Mouse (Mus musculus): ENCODE measurements around the gene Pacs1. TPM values are rescaled to one million over a fixed set of nuclear protein-coding genes. Genes with fewer than 3 reads are reported as not detected.
A peak's percentile ranks its signal among the peaks of the same experiment; 100 is the strongest.

Pacs1 gene
- total RNA-seq (2014; rRNA removed): 86.4 and 124 TPM in 2 replicates
- 47.9 and 49.9 TPM in 2 replicates for polyA plus RNA-seq (2015; fragmentation: Nextera tagmentation; extraction: Ambion mirVana)

GRCm38 (mm10) chr19:5272801-5273733 is at the start of gene Pacs1:
Pacs1 (minus strand) TSS chr19:5273119.
- peak; percentile 93 for DNase-seq (ENCODE audit: low spot score)
- Histone ChIP-seq H3K36me3 (ENCODE audit: insufficient read depth, low read length) (peaks cover 19% of the 10 kb centered on the region), H3K27me3 (ENCODE audit: insufficient read depth, low read length) (no peaks in the 10 kb centered on the region), H3K4me3 (ENCODE audit: low read depth, low read length) (peak within 1 kb of the TSS; percentile 97), H3K27ac (ENCODE audit: low read depth, low read length) (peak within 1 kb of the TSS; percentile 90), H3K4me1 (ENCODE audit: insufficient read depth, low read length) (peaks cover 5% of the 10 kb centered on the region; the same call in 1 of the 2 replicates), H3K9ac (replicated peaks; ENCODE audit: low read length, poor library complexity, severe bottlenecking) (peak within 1 kb of the TSS; percentile 97), H3K9me3 (ENCODE audit: low read length) (no peaks in the 10 kb centered on the region), H3K4me2 (ENCODE audit: low read depth, low read length, poor library complexity, severe bottlenecking) (peak within 1 kb of the TSS; percentile 89)
- peak; percentile 37; the same call in 1 of the 2 replicates for TF ChIP-seq CTCF (IDR thresholded peaks at IDR 0.05)
- ATAC-seq (ENCODE audit: low FRiP score): peak; percentile 87
- WGBS: under 1% methylated on average over 79 of the region's 97 CpGs

GRCm38 (mm10) chr19:5313189-5313588 is 40.3 kb upstream of the Pacs1 start:
- Histone ChIP-seq H3K4me1 (ENCODE audit: insufficient read depth, low read length) (no peaks in the 10 kb centered on the region), H3K9ac (replicated peaks; ENCODE audit: low read length, poor library complexity, severe bottlenecking) (no peak overlapping the region), H3K36me3 (ENCODE audit: insufficient read depth, low read length) (0 out of 2 replicates have a peak, but pooled peaks cover 2% of the 10 kb centered on the region), H3K27me3 (ENCODE audit: insufficient read depth, low read length) (no peaks in the 10 kb centered on the region), H3K4me2 (ENCODE audit: low read depth, low read length, poor library complexity, severe bottlenecking) (no peak overlapping the region), H3K4me3 (ENCODE audit: low read depth, low read length) (no peak overlapping the region), H3K9me3 (ENCODE audit: low read length) (no peaks in the 10 kb centered on the region), H3K27ac (ENCODE audit: low read depth, low read length) (no peak overlapping the region)
- 88% methylated on average over 8 of the region's 8 CpGs for WGBS
- DNase-seq (ENCODE audit: low spot score): no peak
- ATAC-seq (ENCODE audit: low FRiP score): no peak
- no peak for TF ChIP-seq CTCF (IDR thresholded peaks at IDR 0.05)

- 88% methylated on average over 7 of the region's 7 CpGs for WGBS
- Histone ChIP-seq H3K4me2 (ENCODE audit: low read depth, low read length, poor library complexity, severe bottlenecking) (no peak overlapping the region), H3K4me3 (ENCODE audit: low read depth, low read length) (no peak overlapping the region), H3K9me3 (ENCODE audit: low read length) (no peaks in the 10 kb centered on the region), H3K36me3 (ENCODE audit: insufficient read depth, low read length) (peaks cover 28% of the 10 kb centered on the region), H3K4me1 (ENCODE audit: insufficient read depth, low read length) (no peaks in the 10 kb centered on the region), H3K9ac (replicated peaks; ENCODE audit: low read length, poor library complexity, severe bottlenecking) (no peak overlapping the region), H3K27me3 (ENCODE audit: insufficient read depth, low read length) (no peaks in the 10 kb centered on the region), H3K27ac (ENCODE audit: low read depth, low read length) (no peak overlapping the region)
- DNase-seq (ENCODE audit: low spot score) (no peak), ATAC-seq (ENCODE audit: low FRiP score) (no peak)
- no peak for TF ChIP-seq CTCF (IDR thresholded peaks at IDR 0.05)
Observed at GRCm38 (mm10) chr19:5309025-5309424, 36.1 kb upstream of the Pacs1 start.

- Histone ChIP-seq H3K4me3 (ENCODE audit: low read depth, low read length) (no peak overlapping the region), H3K27ac (ENCODE audit: low read depth, low read length) (no peak overlapping the region), H3K9me3 (ENCODE audit: low read length) (no peaks in the 10 kb centered on the region), H3K4me2 (ENCODE audit: low read depth, low read length, poor library complexity, severe bottlenecking) (no peak overlapping the region), H3K36me3 (ENCODE audit: insufficient read depth, low read length) (peaks cover 34% of the 10 kb centered on the region), H3K27me3 (ENCODE audit: insufficient read depth, low read length) (no peaks in the 10 kb centered on the region), H3K4me1 (ENCODE audit: insufficient read depth, low read length) (no peaks in the 10 kb centered on the region), H3K9ac (replicated peaks; ENCODE audit: low read length, poor library complexity, severe bottlenecking) (no peak overlapping the region)
- ATAC-seq (ENCODE audit: low FRiP score) (no peak), DNase-seq (ENCODE audit: low spot score) (peak; percentile 26)
- 51% methylated on average over 98 of the region's 98 CpGs for WGBS
- TF ChIP-seq CTCF (IDR thresholded peaks at IDR 0.05): no peak
Observed at GRCm38 (mm10) chr19:5306968-5307734, 34.2 kb upstream of the Pacs1 start.

- 84% methylated on average over 6 of the region's 6 CpGs for WGBS
- no peak for ATAC-seq (ENCODE audit: low FRiP score)
- peak; percentile 65 for TF ChIP-seq CTCF (IDR thresholded peaks at IDR 0.05)
- Histone ChIP-seq H3K9me3 (ENCODE audit: low read length) (no peaks in the 10 kb centered on the region), H3K4me1 (ENCODE audit: insufficient read depth, low read length) (no peaks in the 10 kb centered on the region), H3K4me2 (ENCODE audit: low read depth, low read length, poor library complexity, severe bottlenecking) (no peak overlapping the region), H3K4me3 (ENCODE audit: low read depth, low read length) (no peak overlapping the region), H3K27me3 (ENCODE audit: insufficient read depth, low read length) (no peaks in the 10 kb centered on the region), H3K36me3 (ENCODE audit: insufficient read depth, low read length) (peaks cover 34% of the 10 kb centered on the region), H3K9ac (replicated peaks; ENCODE audit: low read length, poor library complexity, severe bottlenecking) (no peak overlapping the region), H3K27ac (ENCODE audit: low read depth, low read length) (no peak overlapping the region)
- DNase-seq (ENCODE audit: low spot score): no peak
Observed at GRCm38 (mm10) chr19:5306279-5306678, 33.4 kb upstream of the Pacs1 start.
